Mouse (Mus musculus) liver, embryonic 13.5 days (tissue): ENCODE results near the gene Sytl2. TPM values are rescaled to one million over a fixed set of nuclear protein-coding genes. Genes with fewer than 3 reads are reported as not detected.

Experiments used
- ATAC-seq: fragments of 200-750 bp; cut with Nextera tagmentation; 2 replicates; pipeline ENCODE4 v1.8.0; 2017; ENCODE audit warnings: low read depth, mild to moderate bottlenecking, moderate number of reproducible peaks, moderate library complexity
- DNase-seq: peaks from one replicate; pipeline ENCODE4 v3.0.0; 2022
- H3K27ac ChIP-seq: fragments of 300-500 bp; sonication (generic); 2 replicates; pipeline ENCODE4 v1.5.1; 2015; ENCODE audit warnings: moderate library complexity, mild to moderate bottlenecking, inconsistent platforms
- H3K27me3 ChIP-seq: fragments of 300-500 bp; sonication (generic); 2 replicates; pipeline ENCODE4 v1.6.1; 2015; ENCODE audit warnings: mild to moderate bottlenecking, inconsistent platforms
- H3K36me3 ChIP-seq: fragments of 300-500 bp; sonication (generic); 2 replicates; pipeline ENCODE4 v1.6.1; 2015; ENCODE audit warnings: mild to moderate bottlenecking, inconsistent platforms
- H3K4me1 ChIP-seq: fragments of 300-500 bp; sonication (generic); replicated peaks from 2 replicates; pipeline ENCODE4 v1.6.1; 2015; ENCODE audit warnings: inconsistent platforms
- H3K4me2 ChIP-seq: fragments of 300-500 bp; sonication (generic); 2 replicates; pipeline ENCODE4 v1.6.1; 2015; ENCODE audit warnings: inconsistent platforms, mild to moderate bottlenecking, moderate library complexity
- H3K4me3 ChIP-seq: fragments of 300-500 bp; sonication (generic); replicated peaks from 2 replicates; pipeline ENCODE4 v1.5.1; 2015; ENCODE audit warnings: mild to moderate bottlenecking, inconsistent platforms
- H3K9ac ChIP-seq: fragments of 300-500 bp; sonication (generic); 2 replicates; pipeline ENCODE4 v1.6.1; 2015; ENCODE audit warnings: mild to moderate bottlenecking, inconsistent platforms
- H3K9me3 ChIP-seq: fragments of 300-500 bp; sonication (generic); replicated peaks from 2 replicates; pipeline ENCODE4 v1.6.1; 2016; ENCODE audit warnings: inconsistent platforms
- WGBS: fragments of 180-500 bp; shearing (Covaris S2); methylation state at CpG from one replicate; pipeline ENCODE4 v1.1.7; 2015; ENCODE audit not compliant: insufficient replicate concordance; 5-methylcytosine and 5-hydroxymethylcytosine counted together
- polyA plus RNA-seq: library from polyadenylated mRNA; unstranded; fragments of >200 nt; fragmentation: Nextera tagmentation; extraction: Ambion mirVana; gene quantifications from 2 replicates; pipeline ENCODE4 v1.2.1, GENCODE M21; 2015

The Sytl2 gene
- polyA plus RNA-seq, 1 experiment from 2014 or later, result 0.77 TPM

DNA sequence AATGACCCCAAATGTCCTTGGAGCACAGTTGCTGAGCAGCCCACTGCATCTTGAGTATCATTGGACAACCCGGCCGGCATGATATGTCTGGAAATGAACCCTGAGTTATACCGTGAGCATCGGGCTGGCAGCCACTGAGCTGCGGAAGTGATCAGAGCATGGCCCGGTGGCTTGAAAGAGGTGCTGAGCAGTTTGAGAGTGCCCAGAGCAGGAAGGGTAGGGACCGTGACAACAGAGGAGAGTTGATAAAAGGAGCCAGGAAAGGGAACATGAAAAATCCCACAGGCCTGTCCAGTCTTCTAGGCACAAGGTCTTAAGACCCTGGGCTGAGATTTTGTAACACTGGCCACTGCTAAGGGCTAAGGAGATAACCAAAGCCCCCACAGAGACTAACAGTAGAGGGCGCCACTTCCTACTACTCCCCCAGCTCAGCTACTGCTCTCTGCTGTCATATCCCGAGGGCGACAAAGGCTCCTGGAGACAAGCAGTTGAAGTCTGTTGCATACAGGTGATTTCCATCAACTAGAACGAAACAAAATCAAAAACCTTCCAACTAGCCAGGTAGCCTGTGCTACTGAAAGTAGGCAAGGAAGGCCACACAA is 21.7 kb upstream of the Sytl2 start:
- DNase-seq, result no peak
- Histone ChIP-seq H3K27ac (no peak overlapping the region), H3K36me3 (no peaks in the 10 kb centered on the region), H3K4me2 (no peak overlapping the region), H3K4me3 (no peak overlapping the region), H3K9me3 (no peaks in the 10 kb centered on the region), H3K9ac (no peak overlapping the region), H3K27me3 (no peaks in the 10 kb centered on the region), H3K4me1 (no peaks in the 10 kb centered on the region)
- ATAC-seq, result no peak
- 56% methylated on average over 11 of the region's 11 CpGs for WGBS

DNA sequence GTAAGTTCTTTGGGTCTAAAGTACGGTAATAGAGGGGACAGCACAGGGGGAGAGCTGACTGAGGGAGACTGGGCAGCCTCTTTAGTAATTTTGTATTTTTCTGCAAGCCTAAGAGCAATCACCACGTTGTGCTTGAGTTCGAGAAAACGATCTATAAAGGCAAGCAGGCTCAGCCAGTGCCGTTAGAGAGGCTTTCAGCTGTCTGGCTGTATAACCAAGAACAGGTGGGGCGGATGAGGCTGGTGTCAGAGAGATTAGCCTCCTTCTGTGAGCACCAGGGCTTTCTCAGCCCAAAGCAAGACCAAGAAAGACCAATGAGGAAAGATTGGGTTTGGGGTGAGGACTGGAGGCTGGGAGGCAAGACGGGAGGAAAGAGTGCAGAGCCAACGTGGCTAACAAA is 21.2 kb upstream of the Sytl2 start:
- no peak overlapping the region for H3K27ac ChIP-seq
- H3K4me2 ChIP-seq, result no peak overlapping the region
- no peaks in the 10 kb centered on the region for H3K4me1 ChIP-seq
- ATAC-seq (no peak), DNase-seq (no peak)
- H3K9me3 ChIP-seq, result no peaks in the 10 kb centered on the region
- no peaks in the 10 kb centered on the region for H3K27me3 ChIP-seq
- no peak overlapping the region for H3K4me3 ChIP-seq
- WGBS, result 46% methylated on average over 8 of the region's 8 CpGs
- no peaks in the 10 kb centered on the region for H3K36me3 ChIP-seq
- H3K9ac ChIP-seq, result no peak overlapping the region

DNA sequence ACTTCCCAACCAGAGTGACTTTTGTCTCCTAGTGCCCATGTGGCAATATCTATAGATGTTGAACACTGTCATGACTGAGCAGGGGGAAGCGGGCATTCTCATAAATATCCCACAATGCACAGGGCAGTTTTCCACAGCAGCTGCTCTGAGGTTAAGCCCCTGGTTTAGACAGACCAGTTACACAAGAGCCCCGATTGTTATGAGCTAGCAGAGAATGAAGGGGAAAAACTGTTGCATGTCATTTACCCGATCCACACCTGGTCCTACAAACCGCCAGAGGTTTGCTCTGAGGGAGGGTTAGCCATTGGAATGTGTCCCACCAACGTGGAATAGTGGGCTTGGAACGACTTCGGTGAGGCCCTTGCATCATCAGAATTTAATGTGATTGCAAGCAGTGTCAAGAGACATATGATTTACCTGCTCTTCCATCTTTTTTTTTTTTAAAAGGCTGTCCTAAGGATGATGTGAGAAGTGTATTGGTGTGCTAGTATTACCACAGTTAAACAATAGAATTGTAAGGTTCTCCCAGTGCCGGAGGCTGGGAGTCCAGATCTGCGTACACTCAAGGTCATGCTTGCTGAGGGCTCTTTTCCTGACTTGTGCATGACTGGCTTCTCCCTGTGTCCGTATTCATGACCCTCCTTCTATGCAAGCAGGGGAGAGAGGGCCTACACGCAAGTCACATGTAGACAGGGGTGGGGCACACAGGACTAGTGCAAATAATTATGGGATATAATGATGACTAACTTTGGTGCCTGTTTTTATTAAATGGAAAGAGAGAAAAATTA is 20.1 kb upstream of the Sytl2 start:
- WGBS, result 68% methylated on average over 11 of the region's 11 CpGs
- Histone ChIP-seq H3K9me3 (no peaks in the 10 kb centered on the region), H3K27ac (no peak overlapping the region), H3K27me3 (no peaks in the 10 kb centered on the region), H3K4me3 (no peak overlapping the region), H3K36me3 (no peaks in the 10 kb centered on the region), H3K4me2 (no peak overlapping the region), H3K9ac (no peak overlapping the region), H3K4me1 (no peaks in the 10 kb centered on the region)
- ATAC-seq (no peak), DNase-seq (no peak)

DNA sequence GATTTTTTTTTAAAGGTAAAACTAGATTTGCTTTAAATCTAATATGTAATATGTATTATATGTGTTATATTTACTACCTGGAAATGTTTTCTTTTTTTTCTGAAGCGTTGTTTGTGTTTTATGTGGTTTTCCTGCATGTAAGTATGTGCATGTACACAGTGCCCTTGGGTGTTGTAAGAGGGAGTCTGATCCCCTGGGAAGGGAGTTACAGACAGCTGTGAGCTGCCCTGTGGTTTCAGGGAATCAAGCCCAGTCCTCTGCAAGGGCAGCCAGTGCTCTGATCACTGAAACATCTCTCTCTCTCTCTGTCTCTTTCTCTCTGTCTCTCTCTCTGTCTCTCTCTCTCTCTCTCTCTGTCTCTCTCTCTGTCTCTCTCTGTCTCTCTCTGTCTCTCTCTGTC is 19.3 kb upstream of the Sytl2 start:
- no peaks in the 10 kb centered on the region for H3K9me3 ChIP-seq
- H3K4me2 ChIP-seq, result no peak overlapping the region
- ATAC-seq, result no peak
- 81% methylated on average over 1 of the region's 1 CpGs for WGBS
- no peaks in the 10 kb centered on the region for H3K36me3 ChIP-seq
- H3K27ac ChIP-seq, result no peak overlapping the region
- H3K9ac ChIP-seq, result no peak overlapping the region
- no peak overlapping the region for H3K4me3 ChIP-seq
- no peak for DNase-seq
- no peaks in the 10 kb centered on the region for H3K27me3 ChIP-seq
- no peaks in the 10 kb centered on the region for H3K4me1 ChIP-seq

DNA sequence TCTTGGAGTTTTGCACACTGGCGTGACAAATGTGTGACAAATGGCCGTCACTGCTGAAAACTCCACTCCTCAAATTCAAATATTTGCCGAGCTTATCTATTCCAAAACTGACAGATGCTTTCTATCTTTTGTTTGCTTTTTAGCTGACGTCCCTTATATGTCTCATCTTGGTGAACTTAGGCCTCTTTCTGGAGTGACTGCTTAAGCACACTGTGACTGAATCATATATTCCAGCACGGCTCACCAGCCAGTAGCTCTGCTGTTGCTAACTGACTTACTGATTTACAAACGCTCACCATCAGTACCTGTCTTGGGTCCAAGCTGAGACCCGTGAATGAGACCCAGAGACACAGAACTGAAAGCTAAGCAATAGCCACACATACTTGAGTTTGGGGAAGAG is 17.3 kb upstream of the Sytl2 start:
- no peaks in the 10 kb centered on the region for H3K9me3 ChIP-seq
- ATAC-seq (no peak), DNase-seq (no peak)
- H3K27ac ChIP-seq, result no peak overlapping the region
- H3K4me1 ChIP-seq, result no peaks in the 10 kb centered on the region
- H3K9ac ChIP-seq, result no peak overlapping the region
- no peak overlapping the region for H3K4me2 ChIP-seq
- no peaks in the 10 kb centered on the region for H3K36me3 ChIP-seq
- no peaks in the 10 kb centered on the region for H3K27me3 ChIP-seq
- no peak overlapping the region for H3K4me3 ChIP-seq
- 52% methylated on average over 7 of the region's 7 CpGs for WGBS

DNA sequence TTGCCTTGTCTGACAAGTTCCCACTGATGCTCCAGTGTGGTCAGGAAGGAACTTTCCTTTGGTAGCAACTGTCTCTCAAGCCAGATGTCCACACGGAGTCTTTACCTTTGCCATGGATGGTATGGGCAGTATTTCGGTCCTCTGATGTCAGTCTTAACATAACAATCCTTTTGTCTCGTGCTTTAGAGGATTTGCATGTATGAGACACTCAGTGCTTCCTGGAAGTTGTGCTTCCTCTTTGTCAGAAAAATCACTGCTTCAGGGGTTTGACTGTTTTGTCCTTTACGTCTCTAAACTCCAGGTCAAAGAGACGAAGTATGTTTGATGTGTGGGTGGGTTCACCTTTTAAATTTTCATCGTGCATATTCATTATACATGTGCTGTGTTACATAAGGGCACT is 10.2 kb upstream of the Sytl2 start:
- Histone ChIP-seq H3K27ac (no peak overlapping the region), H3K4me2 (no peak overlapping the region), H3K9me3 (no peaks in the 10 kb centered on the region), H3K9ac (no peak overlapping the region), H3K4me1 (no peaks in the 10 kb centered on the region), H3K36me3 (no peaks in the 10 kb centered on the region), H3K4me3 (no peak overlapping the region), H3K27me3 (no peaks in the 10 kb centered on the region)
- ATAC-seq (no peak), DNase-seq (no peak)
- WGBS, result 58% methylated on average over 6 of the region's 6 CpGs

DNA sequence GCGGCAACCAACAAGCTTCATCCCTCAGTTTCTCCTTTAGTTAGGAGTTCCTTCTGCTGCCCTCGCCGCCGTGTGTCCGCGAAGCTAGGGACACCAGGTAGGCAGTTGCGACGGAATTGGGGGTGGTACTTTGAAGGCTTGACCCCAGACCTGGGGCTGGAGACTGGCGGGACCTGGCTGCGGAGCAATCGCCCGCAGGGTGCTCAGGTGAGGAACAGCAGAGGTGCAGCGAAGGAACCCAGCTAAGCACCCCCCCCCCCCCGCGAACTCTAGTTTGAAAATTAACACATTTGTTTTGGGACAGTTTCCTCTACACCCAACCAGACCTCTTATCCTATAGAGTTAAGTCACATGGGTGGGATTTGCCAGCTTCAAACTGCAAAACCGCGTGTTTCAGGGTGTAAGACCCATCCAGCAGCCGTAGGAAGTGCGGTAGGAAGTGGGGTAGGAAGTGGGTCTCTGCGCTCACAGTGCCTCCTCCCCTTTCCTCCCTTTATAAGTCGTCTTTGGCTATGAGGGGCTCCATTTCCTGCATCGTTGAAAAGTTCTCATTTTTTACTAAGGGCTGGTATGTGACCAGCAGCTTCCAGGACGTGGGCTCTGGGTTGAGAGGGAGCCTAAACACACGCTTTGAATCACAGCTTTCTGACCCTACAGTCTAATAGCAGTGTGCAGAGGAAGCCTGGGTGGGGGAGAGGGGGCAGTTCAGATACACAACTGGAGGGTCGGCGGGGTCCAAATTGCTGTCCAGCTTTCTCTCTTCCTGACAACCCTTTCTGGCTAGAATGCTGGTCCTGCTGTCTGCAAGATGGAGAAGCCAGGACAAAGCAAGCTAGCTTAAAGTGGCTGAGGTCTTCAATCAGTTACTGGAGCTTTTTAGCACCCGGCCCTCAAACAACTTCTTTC is 848 bp downstream of the Sytl2 start:
- Histone ChIP-seq H3K9ac (no peak overlapping the region), H3K9me3 (no peaks in the 10 kb centered on the region), H3K27ac (no peak overlapping the region), H3K36me3 (no peaks in the 10 kb centered on the region), H3K4me2 (peak overlapping the region; percentile 63), H3K4me1 (peaks cover 7% of the 10 kb centered on the region; the same call in 1 of the 2 replicates), H3K4me3 (peak overlapping the region; percentile 55), H3K27me3 (peaks cover 60% of the 10 kb centered on the region)
- no peak for ATAC-seq
- DNase-seq, result no peak
- WGBS, result 4% methylated on average over 27 of the region's 27 CpGs

DNA sequence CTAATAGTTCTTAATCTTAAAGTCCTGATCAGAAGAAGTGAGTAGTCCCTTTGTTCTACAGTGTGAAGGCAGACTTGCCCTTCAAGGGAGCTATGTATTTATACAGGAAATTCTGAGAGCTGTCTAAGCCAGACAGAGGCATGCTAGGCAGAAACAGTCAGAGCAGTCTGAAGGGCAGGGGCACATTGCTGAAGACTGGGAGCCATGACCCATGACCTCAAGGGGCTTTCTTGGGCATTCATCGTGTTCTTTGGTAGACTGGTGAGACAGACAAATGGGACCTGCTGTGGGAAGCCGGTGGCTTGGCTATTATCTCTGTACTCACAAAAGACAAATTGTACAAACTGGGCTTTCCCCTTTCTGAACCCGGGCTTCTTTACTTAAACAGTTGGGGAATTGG is 4.0 kb downstream of the Sytl2 start:
- H3K4me2 ChIP-seq, result no peak overlapping the region
- WGBS, result 54% methylated on average over 3 of the region's 3 CpGs
- H3K27me3 ChIP-seq, result peaks cover 40% of the 10 kb centered on the region
- H3K36me3 ChIP-seq, result no peaks in the 10 kb centered on the region
- no peak for DNase-seq
- ATAC-seq, result no peak
- no peak overlapping the region for H3K27ac ChIP-seq
- H3K4me3 ChIP-seq, result no peak overlapping the region
- H3K4me1 ChIP-seq, result peaks cover 7% of the 10 kb centered on the region; the same call in 1 of the 2 replicates
- H3K9ac ChIP-seq, result no peak overlapping the region
- H3K9me3 ChIP-seq, result no peaks in the 10 kb centered on the region

DNA sequence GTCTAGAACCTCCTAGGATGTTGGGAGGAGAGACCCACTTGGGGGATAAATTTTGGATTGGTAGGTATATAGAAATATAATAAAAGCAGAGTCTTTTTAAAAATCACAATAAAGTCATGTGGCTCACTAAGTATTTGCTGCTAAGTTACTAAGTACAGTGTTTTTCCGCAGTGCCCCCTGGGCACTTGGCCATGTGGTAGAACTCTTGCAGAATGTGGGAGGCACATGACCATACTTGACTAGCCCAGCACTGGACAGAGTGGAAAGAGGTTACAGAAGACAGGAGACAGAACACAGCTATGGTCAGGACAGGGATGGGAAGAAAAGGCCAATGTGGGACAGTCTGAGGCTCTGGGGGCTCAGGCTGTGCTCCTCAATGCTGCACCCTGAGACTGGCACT is 4.9 kb downstream of the Sytl2 start:
- H3K9ac ChIP-seq, result no peak overlapping the region
- H3K4me2 ChIP-seq, result no peak overlapping the region
- H3K4me3 ChIP-seq, result no peak overlapping the region
- WGBS, result 69% methylated on average over 1 of the region's 1 CpGs
- peaks cover 7% of the 10 kb centered on the region; the same call in 1 of the 2 replicates for H3K4me1 ChIP-seq
- H3K9me3 ChIP-seq, result no peaks in the 10 kb centered on the region
- no peaks in the 10 kb centered on the region for H3K36me3 ChIP-seq
- no peak overlapping the region for H3K27ac ChIP-seq
- ATAC-seq (no peak), DNase-seq (no peak)
- H3K27me3 ChIP-seq, result peaks cover 33% of the 10 kb centered on the region

DNA sequence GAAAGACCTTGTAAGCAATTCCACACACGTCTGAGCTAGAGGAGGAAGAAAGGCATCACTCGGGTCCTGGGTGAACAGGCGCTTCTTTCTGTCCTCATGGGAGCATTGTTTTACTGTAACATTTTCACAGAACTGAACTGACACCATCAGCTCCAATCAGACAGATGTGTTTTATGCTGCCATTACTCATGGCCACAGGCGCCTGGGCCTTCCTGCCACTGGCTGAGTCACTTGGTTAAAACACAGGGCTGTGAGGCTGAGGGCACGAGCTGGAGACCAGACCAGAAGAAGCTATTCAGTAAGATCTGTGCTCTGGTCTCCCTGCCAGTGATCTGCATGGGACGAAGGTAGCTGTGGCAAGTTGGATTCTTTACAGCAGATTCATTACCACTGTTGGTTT is 6.0 kb downstream of the Sytl2 start:
- WGBS, result 59% methylated on average over 6 of the region's 6 CpGs
- no peak overlapping the region for H3K4me3 ChIP-seq
- ATAC-seq, result no peak

DNA sequence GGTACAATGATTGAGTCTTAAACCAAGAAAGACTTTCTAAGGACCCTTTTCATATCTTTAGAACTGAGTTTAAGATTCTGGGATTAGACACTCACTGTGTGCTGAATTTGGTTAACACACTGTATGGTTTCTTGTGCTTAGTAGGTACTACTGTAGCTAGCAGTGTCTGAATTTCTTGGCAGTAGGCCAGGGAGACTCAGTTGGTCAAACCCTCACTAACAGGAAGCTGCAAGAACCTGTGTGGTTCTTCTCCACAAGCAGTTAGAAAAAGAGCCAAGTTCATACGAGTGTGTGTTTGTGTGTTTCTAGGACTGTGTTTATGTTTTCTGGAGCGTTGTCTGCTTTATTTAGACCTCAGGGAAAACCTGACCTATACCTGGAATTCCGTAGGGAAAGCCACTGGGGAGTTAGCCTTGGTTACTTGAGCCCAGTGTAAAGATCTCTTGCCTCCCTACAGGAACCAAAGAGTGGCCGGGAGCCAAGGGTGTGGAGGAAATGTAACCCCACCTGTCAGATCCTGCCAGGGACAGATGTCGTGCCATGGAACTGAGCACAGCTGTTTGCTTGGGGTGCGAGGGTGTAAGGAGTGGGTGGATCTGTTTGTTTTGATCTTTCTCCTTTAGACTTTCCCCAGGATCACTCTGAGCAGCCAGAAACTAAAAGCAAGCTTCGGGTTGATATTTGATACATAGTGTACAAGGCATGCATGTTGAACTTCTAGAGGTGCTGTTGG is 10.3 kb downstream of the Sytl2 start:
- Histone ChIP-seq H3K4me2 (no peak overlapping the region), H3K9ac (no peak overlapping the region), H3K9me3 (no peaks in the 10 kb centered on the region), H3K4me3 (no peak overlapping the region), H3K36me3 (no peaks in the 10 kb centered on the region), H3K4me1 (no peaks in the 10 kb centered on the region), H3K27me3 (no peaks in the 10 kb centered on the region), H3K27ac (no peak overlapping the region)
- 34% methylated on average over 7 of the region's 7 CpGs for WGBS
- DNase-seq, result no peak
- ATAC-seq, result no peak

More for the DNA sequence above, 6.0 kb downstream of the Sytl2 start:
- Histone ChIP-seq H3K4me2 (no peak overlapping the region), H3K36me3 (no peaks in the 10 kb centered on the region), H3K9ac (no peak overlapping the region), H3K27me3 (peaks cover 23% of the 10 kb centered on the region), H3K27ac (no peak overlapping the region), H3K9me3 (no peaks in the 10 kb centered on the region), H3K4me1 (no peaks in the 10 kb centered on the region)
- no peak for DNase-seq
